Mouse (Mus musculus) brain, embryonic 14.5 days (tissue): Measurements from ENCODE around the gene Slc30a7.

Experiments used
- CTCF ChIP-seq: fragments of 200-500 bp; IDR thresholded peaks from 2 replicates; pipeline ENCODE4 v1.5.1; 2012; ENCODE audit warnings: inconsistent platforms, mild to moderate bottlenecking, moderate library complexity, borderline replicate concordance; ENCODE audit not compliant: insufficient read depth, insufficient read length; ENCODE audit errors: extremely low read depth
- POLR2A ChIP-seq: fragments of 200-500 bp; IDR thresholded peaks from 2 replicates; pipeline ENCODE4 v1.6.1; 2012; ENCODE audit warnings: mild to moderate bottlenecking, inconsistent platforms, borderline replicate concordance; ENCODE audit not compliant: poor library complexity, insufficient read depth, insufficient read length, severe bottlenecking; ENCODE audit errors: extremely low read depth

DNA sequence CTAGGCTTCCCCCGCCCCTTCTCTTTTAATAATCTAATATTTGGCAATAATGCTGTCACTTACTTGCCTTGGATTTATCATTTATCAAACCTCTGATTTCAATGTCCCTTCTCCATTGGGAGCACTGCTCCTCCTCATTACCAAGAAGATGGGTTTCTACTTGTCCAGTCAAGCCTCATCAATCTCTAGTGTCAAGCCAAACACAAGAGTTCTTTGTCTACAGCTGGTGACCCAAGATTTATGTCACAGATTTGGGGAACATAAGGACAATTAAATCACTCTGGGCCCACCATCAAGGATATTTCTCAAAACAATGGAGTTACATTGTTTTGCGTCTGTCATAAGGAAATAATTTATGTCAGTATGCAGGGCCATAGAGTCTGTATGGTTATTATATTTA is 114.0 kb downstream of the Slc30a7 start:
- TF ChIP-seq CTCF, result no peak
- TF ChIP-seq POLR2A, result no peak
